Mouse (Mus musculus) heart, embryonic 16.5 days (tissue): ENCODE measurements around the gene Gm12248. TPM values are rescaled to one million over a fixed set of nuclear protein-coding genes. Genes with fewer than 3 reads are reported as not detected.

ENCODE experiments used
- ATAC-seq: fragments of 200-750 bp; cut with Nextera tagmentation; replicated peaks from 2 replicates; pipeline ENCODE4 v1.8.0; 2017; ENCODE audit warnings: moderate number of reproducible peaks; ENCODE audit not compliant: insufficient read depth, low FRiP score; ENCODE audit errors: extremely low read depth
- H3K27ac ChIP-seq: fragments of 300-500 bp; sonication (generic); 2 replicates; pipeline ENCODE4 v1.5.1; 2014; ENCODE audit warnings: mild to moderate bottlenecking, low read length, control low read depth, moderate library complexity
- H3K27me3 ChIP-seq: fragments of 300-500 bp; sonication (generic); 2 replicates; pipeline ENCODE4 v1.6.1; 2014; ENCODE audit warnings: low read length, mixed read lengths; ENCODE audit not compliant: control insufficient read depth, insufficient read depth
- H3K36me3 ChIP-seq: fragments of 300-500 bp; sonication (generic); 2 replicates; pipeline ENCODE4 v1.6.1; 2014; ENCODE audit not compliant: control insufficient read depth, insufficient read depth
- H3K4me1 ChIP-seq: fragments of 300-500 bp; sonication (generic); 2 replicates; pipeline ENCODE4 v1.6.1; 2014; ENCODE audit warnings: low read length, mixed read lengths; ENCODE audit not compliant: control insufficient read depth, insufficient read depth
- H3K4me2 ChIP-seq: fragments of 300-500 bp; sonication (generic); 2 replicates; pipeline ENCODE4 v1.6.1; 2014; ENCODE audit warnings: low read depth, mild to moderate bottlenecking, control low read depth, low read length
- H3K4me3 ChIP-seq: fragments of 300-500 bp; sonication (generic); 2 replicates; pipeline ENCODE4 v1.5.1; 2014; ENCODE audit warnings: mild to moderate bottlenecking, control low read depth, low read length
- H3K9ac ChIP-seq: fragments of 300-500 bp; sonication (generic); 2 replicates; pipeline ENCODE4 v1.6.1; 2014; ENCODE audit warnings: low read length, control low read depth
- H3K9me3 ChIP-seq: fragments of 300-500 bp; sonication (generic); replicated peaks from 2 replicates; pipeline ENCODE4 v1.6.1; 2016; ENCODE audit warnings: low read length; ENCODE audit not compliant: control insufficient read depth
- WGBS: fragments of 180-500 bp; shearing (Covaris S2); extraction: QIAGEN DNeasy Blood & Tissue Kit; methylation state at CpG from one replicate; pipeline ENCODE4 v1.1.7; 2014; 5-methylcytosine and 5-hydroxymethylcytosine counted together
- polyA plus RNA-seq: library from polyadenylated mRNA; unstranded; fragments of >200 nt; fragmentation: Nextera tagmentation; extraction: Ambion mirVana; gene quantifications from 2 replicates; pipeline ENCODE4 v1.2.1, GENCODE M21; 2015

Gm12248 gene
- not detected in 2 replicates for polyA plus RNA-seq

DNA sequence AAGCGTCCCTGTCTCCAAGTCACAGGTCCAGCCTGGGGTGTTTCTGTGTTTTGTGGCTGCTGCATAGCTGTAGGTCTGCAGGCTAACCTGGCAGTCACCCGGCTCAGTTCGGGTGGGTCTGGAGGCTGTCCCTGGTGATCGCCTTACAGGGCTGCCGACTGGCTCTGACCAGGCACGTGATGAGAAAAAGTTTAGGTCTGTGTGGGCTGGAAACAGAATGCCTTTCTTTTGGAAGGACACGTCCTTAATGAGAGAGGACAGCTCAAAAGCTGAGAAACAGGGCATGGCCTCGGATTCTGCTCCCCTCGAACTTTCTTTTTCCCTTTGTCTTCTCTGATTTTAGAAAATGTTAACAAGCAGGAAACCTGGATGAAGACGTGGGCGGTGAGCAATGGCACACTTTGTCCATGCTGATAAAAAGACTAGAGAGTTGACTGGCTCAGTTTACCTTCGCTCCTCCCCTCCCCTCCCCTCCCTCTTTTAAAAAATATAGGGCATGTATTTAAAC is at the start of gene Gm12248:
TSS of gene Gm12248 (minus strand) at position 114 of the 508 bp plus-strand sequence.
- Histone ChIP-seq H3K36me3 (no peaks in the 10 kb centered on the region), H3K4me1 (peaks cover 9% of the 10 kb centered on the region), H3K27me3 (no peaks in the 10 kb centered on the region), H3K4me2 (peak within 1 kb of the TSS; percentile 54), H3K9me3 (no peaks in the 10 kb centered on the region), H3K9ac (peak within 1 kb of the TSS; percentile 58), H3K27ac (no peak within 1 kb of the TSS; the same call in 1 of the 2 replicates), H3K4me3 (peak within 1 kb of the TSS; percentile 37)
- ATAC-seq: 0 out of 2 replicates have a peak, but pooled peaks have one; percentile 58
- WGBS: 13% methylated on average over 12 of the region's 12 CpGs

DNA sequence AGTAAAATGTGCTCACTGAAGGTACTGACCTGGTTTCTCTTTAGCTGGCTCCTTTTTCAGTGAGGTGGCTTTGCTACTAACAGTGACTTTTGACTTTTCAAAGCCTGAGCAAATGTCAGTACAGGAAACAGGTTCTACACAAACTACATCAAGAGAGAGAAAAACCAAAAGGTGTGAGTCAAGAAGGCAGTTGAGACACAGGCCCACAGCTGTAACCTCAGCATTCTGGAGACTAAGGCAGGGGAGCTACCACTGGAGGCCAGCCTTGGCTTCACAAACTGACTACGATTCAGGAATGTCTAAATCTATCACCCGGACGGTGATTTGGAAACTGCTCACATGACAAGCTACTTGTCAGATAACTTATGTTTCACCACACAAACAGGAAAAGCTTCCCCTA is 46.5 kb upstream of the Gm12248 start:
- no peak overlapping the region for H3K27ac ChIP-seq
- H3K27me3 ChIP-seq: no peaks in the 10 kb centered on the region
- no peak overlapping the region for H3K4me3 ChIP-seq
- peaks cover 61% of the 10 kb centered on the region for H3K36me3 ChIP-seq
- no peak overlapping the region for H3K9ac ChIP-seq
- WGBS: 45% methylated on average over 3 of the region's 3 CpGs
- no peak overlapping the region for H3K4me2 ChIP-seq
- no peaks in the 10 kb centered on the region for H3K4me1 ChIP-seq
- no peak for ATAC-seq
- no peaks in the 10 kb centered on the region for H3K9me3 ChIP-seq

DNA sequence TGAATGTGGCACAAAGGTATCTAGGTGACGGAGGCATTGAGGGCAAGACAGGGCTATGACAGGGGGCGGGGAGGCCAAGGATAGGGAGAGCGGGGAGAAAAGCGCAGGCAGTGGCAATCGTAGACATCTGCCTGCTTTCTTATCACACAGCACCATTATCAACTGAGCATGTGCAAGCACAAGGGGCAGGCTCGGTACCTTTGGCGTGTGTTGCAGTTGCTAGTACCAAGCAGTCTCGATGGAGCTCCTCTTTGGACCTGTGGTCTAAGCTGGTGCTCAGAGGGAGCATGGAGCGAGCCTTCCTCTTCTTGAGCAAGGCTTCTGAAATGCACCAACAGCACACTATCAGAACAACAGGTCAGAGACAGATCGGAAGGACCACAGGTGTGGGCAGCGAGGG is 45.9 kb upstream of the Gm12248 start:
- H3K27me3 ChIP-seq: no peaks in the 10 kb centered on the region
- no peak overlapping the region for H3K4me2 ChIP-seq
- peaks cover 62% of the 10 kb centered on the region for H3K36me3 ChIP-seq
- no peak overlapping the region for H3K27ac ChIP-seq
- ATAC-seq: no peak
- 89% methylated on average over 11 of the region's 11 CpGs for WGBS
- H3K9me3 ChIP-seq: no peaks in the 10 kb centered on the region
- no peak overlapping the region for H3K4me3 ChIP-seq
- H3K4me1 ChIP-seq: no peaks in the 10 kb centered on the region
- H3K9ac ChIP-seq: no peak overlapping the region

DNA sequence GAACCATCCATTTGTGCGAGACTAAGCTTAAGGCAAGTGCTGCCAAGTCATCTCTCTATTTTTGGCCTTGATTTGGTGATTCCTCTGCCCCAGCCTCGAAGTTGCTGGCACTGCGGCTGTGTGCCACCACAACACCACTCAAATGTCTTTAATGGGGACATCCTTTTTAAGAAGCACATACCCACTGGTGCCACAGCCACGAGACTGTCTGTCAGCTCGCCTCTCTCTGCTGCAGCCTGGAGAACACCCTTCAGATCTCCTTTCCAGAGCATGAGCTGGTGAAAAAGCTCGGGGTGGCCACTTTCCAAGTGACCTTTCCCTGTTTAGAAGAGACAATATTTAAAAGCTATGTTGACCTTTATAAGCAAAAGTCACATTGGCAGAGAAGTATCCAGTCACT is 43.7 kb upstream of the Gm12248 start:
- H3K9me3 ChIP-seq: no peaks in the 10 kb centered on the region
- 84% methylated on average over 6 of the region's 6 CpGs for WGBS

DNA sequence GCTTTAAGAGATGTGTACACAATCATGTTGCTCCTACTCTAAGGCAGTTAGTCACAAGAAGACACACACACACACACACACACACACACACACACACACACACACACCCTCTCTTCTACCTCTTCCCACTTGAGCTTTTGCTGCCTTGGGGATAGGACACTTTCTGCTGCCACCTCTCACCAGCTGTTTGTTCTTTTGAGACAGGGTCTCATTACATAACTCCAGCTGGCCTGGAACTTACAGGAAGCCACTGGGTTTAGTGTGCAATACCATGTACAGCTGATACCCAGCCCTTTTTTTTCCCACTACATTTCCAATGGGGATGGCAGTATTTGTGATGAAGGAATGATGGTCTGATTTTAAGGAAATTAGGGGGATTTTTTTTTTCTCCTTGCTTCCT is 42.4 kb upstream of the Gm12248 start:
- no peak for ATAC-seq
- H3K4me3 ChIP-seq: no peak overlapping the region
- no peak overlapping the region for H3K27ac ChIP-seq
- H3K27me3 ChIP-seq: no peaks in the 10 kb centered on the region
- no peaks in the 10 kb centered on the region for H3K4me1 ChIP-seq
- peaks cover 73% of the 10 kb centered on the region for H3K36me3 ChIP-seq
- H3K4me2 ChIP-seq: no peak overlapping the region
- H3K9me3 ChIP-seq: no peaks in the 10 kb centered on the region
- no peak overlapping the region for H3K9ac ChIP-seq

More for the DNA sequence above, 43.7 kb upstream of the Gm12248 start:
- Histone ChIP-seq H3K9ac (no peak overlapping the region), H3K27ac (no peak overlapping the region), H3K4me3 (no peak overlapping the region), H3K4me1 (no peaks in the 10 kb centered on the region), H3K27me3 (no peaks in the 10 kb centered on the region), H3K36me3 (peaks cover 69% of the 10 kb centered on the region), H3K4me2 (no peak overlapping the region)
- no peak for ATAC-seq

DNA sequence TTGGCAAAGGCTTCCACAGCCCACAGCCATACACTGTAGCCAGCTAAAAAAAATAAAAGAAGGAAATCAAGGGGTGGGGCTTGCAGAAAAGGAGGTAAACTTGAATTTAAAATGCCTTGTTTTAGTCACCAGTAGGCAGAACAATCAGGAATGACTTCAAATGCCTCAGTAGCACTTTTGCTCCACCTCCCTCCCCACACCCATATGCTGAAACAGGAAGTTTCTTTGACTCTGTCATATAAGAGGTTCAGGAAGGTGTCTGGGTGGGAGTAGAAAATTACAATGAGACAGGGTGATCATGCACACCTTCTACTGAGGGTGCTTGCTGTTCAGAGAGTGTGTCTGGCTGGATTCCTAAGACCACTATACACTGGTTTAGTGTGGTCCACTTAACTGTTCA is 41.9 kb upstream of the Gm12248 start:
- Histone ChIP-seq H3K4me2 (no peak overlapping the region), H3K4me1 (no peaks in the 10 kb centered on the region), H3K27me3 (no peaks in the 10 kb centered on the region), H3K4me3 (no peak overlapping the region), H3K27ac (no peak overlapping the region), H3K9ac (no peak overlapping the region), H3K9me3 (no peaks in the 10 kb centered on the region), H3K36me3 (peaks cover 76% of the 10 kb centered on the region)
- ATAC-seq: no peak

DNA sequence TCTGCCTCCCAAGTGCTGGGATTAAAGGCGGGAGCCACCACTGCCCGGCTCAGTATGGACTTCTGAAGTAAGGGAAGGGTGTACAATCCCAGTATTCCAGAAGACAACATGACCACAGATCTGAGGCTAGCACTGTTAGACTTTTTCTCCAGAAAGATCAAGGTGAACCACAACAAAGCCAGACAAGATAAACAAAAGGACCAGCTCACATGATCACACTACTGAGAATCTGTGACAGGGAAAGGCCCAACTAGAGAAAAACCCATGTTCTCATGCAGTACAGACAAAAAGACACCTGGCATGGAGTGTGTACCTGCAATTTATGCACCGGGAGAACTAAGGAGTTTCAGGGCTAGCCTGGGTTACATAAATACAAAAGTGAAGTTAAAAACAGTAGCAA is 39.1 kb upstream of the Gm12248 start:
- H3K4me2 ChIP-seq: no peak overlapping the region
- no peak overlapping the region for H3K9ac ChIP-seq
- H3K9me3 ChIP-seq: no peaks in the 10 kb centered on the region
- H3K36me3 ChIP-seq: peaks cover 67% of the 10 kb centered on the region
- no peak overlapping the region for H3K27ac ChIP-seq
- no peak overlapping the region for H3K4me3 ChIP-seq
- H3K27me3 ChIP-seq: no peaks in the 10 kb centered on the region
- ATAC-seq: no peak
- 84% methylated on average over 3 of the region's 3 CpGs for WGBS
- no peaks in the 10 kb centered on the region for H3K4me1 ChIP-seq

DNA sequence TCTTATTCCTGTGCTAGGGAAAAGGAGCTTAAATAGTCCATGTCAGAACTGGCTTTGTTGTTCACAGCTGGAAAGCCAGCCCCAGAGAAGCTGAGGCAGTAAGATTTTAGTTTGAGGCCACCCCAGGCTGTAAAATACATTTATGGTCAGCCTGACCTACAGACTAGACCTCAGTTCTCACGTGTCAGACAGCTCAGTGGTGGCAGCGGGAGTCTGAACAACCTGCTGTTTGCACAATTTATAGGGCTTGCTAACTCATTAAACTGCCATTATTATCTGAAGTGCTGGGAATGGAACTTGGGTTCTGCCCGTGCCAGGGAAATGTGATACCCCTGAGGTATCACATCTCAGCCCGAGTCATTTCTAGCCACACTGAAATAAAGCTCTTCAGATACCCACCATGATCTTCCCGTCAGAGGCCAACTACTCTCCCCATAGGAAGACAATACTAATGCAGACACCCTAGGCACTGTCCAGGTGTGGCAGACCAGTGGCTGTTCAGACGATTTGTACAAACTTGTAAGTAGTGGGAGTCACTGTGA is 36.4 kb upstream of the Gm12248 start:
- Histone ChIP-seq H3K4me1 (peaks cover 19% of the 10 kb centered on the region), H3K36me3 (peaks cover 43% of the 10 kb centered on the region)

DNA sequence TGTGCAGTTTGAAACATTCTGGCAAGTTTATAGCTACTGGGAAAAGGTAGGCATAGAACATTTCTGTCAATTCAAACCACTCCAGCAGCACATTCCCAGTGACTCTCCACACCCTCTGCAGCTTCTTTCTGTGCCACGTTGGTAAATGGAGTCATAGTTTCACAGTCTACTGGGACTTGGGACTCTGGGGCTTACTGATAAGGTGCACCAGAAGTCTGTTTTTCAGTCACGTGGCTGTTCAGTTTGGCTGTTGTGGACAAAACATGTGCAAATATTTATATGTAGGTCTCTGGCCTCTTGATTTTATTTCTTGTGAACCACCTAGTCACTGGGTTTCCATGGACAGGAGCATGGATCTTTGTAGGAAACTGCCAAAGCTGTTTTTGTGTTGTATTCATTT is 34.6 kb upstream of the Gm12248 start:
- no peak for ATAC-seq
- H3K4me2 ChIP-seq: no peak overlapping the region
- no peak overlapping the region for H3K9ac ChIP-seq
- peaks cover 27% of the 10 kb centered on the region for H3K4me1 ChIP-seq
- no peaks in the 10 kb centered on the region for H3K27me3 ChIP-seq
- no peak overlapping the region for H3K4me3 ChIP-seq
- peaks cover 45% of the 10 kb centered on the region for H3K36me3 ChIP-seq
- no peaks in the 10 kb centered on the region for H3K9me3 ChIP-seq
- WGBS: 59% methylated on average over 2 of the region's 2 CpGs
- no peak overlapping the region for H3K27ac ChIP-seq

More for the DNA sequence above, 36.4 kb upstream of the Gm12248 start:
- H3K9me3 ChIP-seq: no peaks in the 10 kb centered on the region
- no peak overlapping the region for H3K9ac ChIP-seq
- no peak overlapping the region for H3K4me2 ChIP-seq
- H3K4me3 ChIP-seq: no peak overlapping the region
- no peak for ATAC-seq
- WGBS: 71% methylated on average over 6 of the region's 6 CpGs
- no peak overlapping the region for H3K27ac ChIP-seq
- no peaks in the 10 kb centered on the region for H3K27me3 ChIP-seq
